Mouse (Mus musculus): ENCODE measurements around the gene Ubl7. TPM values are rescaled to one million over a fixed set of nuclear protein-coding genes. Genes with fewer than 3 reads are reported as not detected.

Gene Ubl7
- total and polyA plus RNA-seq, 3 experiments: 22.7 to 89.6 TPM; not detected in 1

DNA sequence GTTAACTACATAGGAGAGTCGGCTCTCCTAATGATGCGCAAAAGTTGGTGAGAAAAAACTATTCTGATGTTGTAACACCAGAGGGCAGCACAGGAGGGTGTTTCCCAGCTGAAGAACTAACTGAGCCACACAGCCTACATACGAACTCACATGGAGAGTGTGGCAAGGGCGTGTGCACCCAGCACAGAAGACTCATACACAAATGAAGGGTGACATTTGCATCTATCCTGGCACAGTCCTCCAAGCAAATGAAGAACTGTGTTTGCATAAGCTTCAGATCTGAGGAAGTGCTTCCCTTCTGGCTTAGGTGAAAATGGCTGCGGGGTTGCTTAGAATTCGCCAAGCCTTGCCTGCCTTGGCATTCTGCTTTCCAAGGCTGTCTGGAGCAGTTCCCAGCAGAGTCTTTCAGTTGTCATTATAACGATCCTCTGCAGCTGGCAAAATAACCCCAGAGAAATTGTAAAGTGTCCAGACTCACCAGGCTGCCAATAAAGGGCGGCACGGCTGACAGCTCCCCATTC, 48.8 kb upstream of the Ubl7 start:
- Histone ChIP-seq H3K4me3 (ENCODE audit: control insufficient read depth in 1 of 2, insufficient read depth in 1 of 2, low read depth in 2 of 2, low read length in 2 of 2) (no peak overlapping the region), H3K27ac (ENCODE audit: control insufficient read depth, low read depth, low read length) (no peak overlapping the region), H3K27me3 (ENCODE audit: control insufficient read depth in 1 of 2, insufficient read depth in 2 of 2, low read length in 2 of 2) (peaks cover 12 to 13% of the 10 kb centered on the region in 2 experiments), H3K4me1 (ENCODE audit: control insufficient read depth in 1 of 2, insufficient read depth in 2 of 2, low read length in 2 of 2) (no peaks in the 10 kb centered on the region), H3K79me2 (ENCODE audit: control insufficient read depth, insufficient read depth, low read length, poor library complexity) (no peaks in the 10 kb centered on the region), H3K36me3 (ENCODE audit: control insufficient read depth in 1 of 2, insufficient read depth in 2 of 2, low read length in 2 of 2) (no peaks in the 10 kb centered on the region), H3K9me3 (replicated peaks; ENCODE audit: insufficient read depth, low read length) (no peaks in the 10 kb centered on the region), H3K9ac (ENCODE audit: control insufficient read depth, low read depth, low read length, poor library complexity, severe bottlenecking) (no peak overlapping the region)
- TF ChIP-seq ZNF384 (IDR thresholded peaks at IDR 0.05; ENCODE audit: low read depth, low read length) (no peak), NELFE (IDR thresholded peaks at IDR 0.05; ENCODE audit: low read depth, low read length) (no peak), GATA1 (IDR thresholded peaks at IDR 0.05; ENCODE audit: low read depth, low read length) (no peak), GABPA (IDR thresholded peaks at IDR 0.05; ENCODE audit: low read depth, low read length) (no peak), TCF12 (IDR thresholded peaks at IDR 0.05; ENCODE audit: low read depth, low read length) (no peak), KAT2A (conservative IDR thresholded peaks at IDR 0.05; ENCODE audit: low read depth, low read length) (no peak), SIN3A (IDR thresholded peaks at IDR 0.05; ENCODE audit: low read length) (no peak), ZC3H11A (IDR thresholded peaks at IDR 0.05; ENCODE audit: low read depth, low read length) (peak; percentile 70), ETS1 (IDR thresholded peaks at IDR 0.05; ENCODE audit: low read depth, low read length) (no peak), E2F4 (IDR thresholded peaks at IDR 0.05; ENCODE audit: borderline replicate concordance, low read depth, low read length) (no peak), MXI1 (IDR thresholded peaks at IDR 0.05; ENCODE audit: low read depth, low read length) (no peak), RAD21 (IDR thresholded peaks at IDR 0.05; ENCODE audit: low read depth, low read length) (peak; percentile 73), CTCF (IDR thresholded peaks at IDR 0.05 in 2 of 3, conservative IDR thresholded peaks at IDR 0.05 in 1 of 3; ENCODE audit: control insufficient read depth in 1 of 3, insufficient read depth in 1 of 3, low read depth in 2 of 3, low read length in 3 of 3, poor library complexity in 1 of 3, severe bottlenecking in 1 of 3) (peak; percentile 53 to 80 (median 57)), BHLHE40 (IDR thresholded peaks at IDR 0.05; ENCODE audit: borderline replicate concordance, low read depth, low read length) (no peak), JUND (IDR thresholded peaks at IDR 0.05; ENCODE audit: low read depth, low read length) (no peak), ELF1 (IDR thresholded peaks at IDR 0.05; ENCODE audit: low read depth, low read length) (no peak), USF1 (IDR thresholded peaks at IDR 0.05; ENCODE audit: low read depth, low read length) (no peak), SMC3 (IDR thresholded peaks at IDR 0.05; ENCODE audit: low read depth, low read length) (peak; percentile 91), ZMIZ1 (IDR thresholded peaks at IDR 0.05; ENCODE audit: low read depth, low read length) (no peak), POLR2AphosphoS2 (IDR thresholded peaks at IDR 0.05; ENCODE audit: low read length) (no peak), MYB (IDR thresholded peaks at IDR 0.05; ENCODE audit: low read depth, low read length) (no peak), CHD2 (IDR thresholded peaks at IDR 0.05; ENCODE audit: low read length) (no peak), TBP (IDR thresholded peaks at IDR 0.05; ENCODE audit: low read depth, low read length) (no peak)
- peak; percentile 65 for DNase-seq (ENCODE audit: low read depth, low spot score)

DNA sequence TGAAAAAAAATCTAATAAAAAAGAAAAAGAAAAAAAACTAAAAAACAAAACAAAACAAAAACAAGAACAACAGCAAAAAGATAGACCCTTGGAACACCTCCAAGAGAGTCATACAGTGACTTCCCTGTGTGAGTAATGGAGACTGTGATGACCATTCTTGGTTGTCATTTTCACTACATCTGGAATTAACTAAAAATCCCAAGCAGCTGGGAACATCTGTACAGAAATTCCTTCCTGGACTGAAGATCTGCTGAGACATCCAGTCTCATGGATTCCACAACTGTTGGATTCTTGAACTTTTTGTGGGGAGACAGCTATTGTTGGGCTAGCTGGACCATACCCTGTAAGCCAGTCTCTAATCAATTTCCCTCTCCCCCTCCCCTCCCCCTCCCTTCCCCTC, 46.4 kb upstream of the Ubl7 start:
- no peaks in the 10 kb centered on the region for H3K79me2 ChIP-seq (ENCODE audit: control insufficient read depth, insufficient read depth, low read length, poor library complexity)
- no peaks in the 10 kb centered on the region for H3K9me3 ChIP-seq (replicated peaks; ENCODE audit: insufficient read depth, low read length)
- H3K4me1 ChIP-seq (ENCODE audit: control insufficient read depth in 1 of 2, insufficient read depth in 2 of 2, low read length in 2 of 2): no peaks in the 10 kb centered on the region
- H3K4me3 ChIP-seq (ENCODE audit: control insufficient read depth in 1 of 2, insufficient read depth in 1 of 2, low read depth in 2 of 2, low read length in 2 of 2): no peak overlapping the region
- no peak overlapping the region for H3K9ac ChIP-seq (ENCODE audit: control insufficient read depth, low read depth, low read length, poor library complexity, severe bottlenecking)
- DNase-seq (ENCODE audit: low read depth, low spot score): no peak
- no peak overlapping the region for H3K27ac ChIP-seq (ENCODE audit: control insufficient read depth, low read depth, low read length)
- H3K36me3 ChIP-seq (ENCODE audit: control insufficient read depth in 1 of 2, insufficient read depth in 2 of 2, low read length in 2 of 2): no peaks in the 10 kb centered on the region
- TF ChIP-seq MEF2A (IDR thresholded peaks at IDR 0.05; ENCODE audit: extremely low read depth, insufficient replicate concordance, low read depth, low read length, poor library complexity, severe bottlenecking) (no peak), ELF1 (IDR thresholded peaks at IDR 0.05; ENCODE audit: low read depth, low read length) (no peak), CTCF (IDR thresholded peaks at IDR 0.05 in 2 of 3, conservative IDR thresholded peaks at IDR 0.05 in 1 of 3; ENCODE audit: control insufficient read depth in 1 of 3, insufficient read depth in 1 of 3, low read depth in 2 of 3, low read length in 3 of 3, poor library complexity in 1 of 3, severe bottlenecking in 1 of 3) (no peak), TAL1 (IDR thresholded peaks at IDR 0.05; ENCODE audit: low read length) (no peak)
- H3K27me3 ChIP-seq (ENCODE audit: control insufficient read depth in 1 of 2, insufficient read depth in 2 of 2, low read length in 2 of 2): peaks cover 9 to 13% of the 10 kb centered on the region in 2 experiments

Data from MEL (cell line).